Mouse (Mus musculus) embryonic facial prominence, embryonic 13.5 days (tissue): ENCODE data around the gene Cenpb. TPM values are rescaled to one million over a fixed set of nuclear protein-coding genes. Genes with fewer than 3 reads are reported as not detected.

Experiments used
- polyA plus RNA-seq: library from polyadenylated mRNA; unstranded; fragments of >200 nt; fragmentation: Nextera tagmentation; extraction: Ambion mirVana; gene quantifications from 2 replicates; pipeline ENCODE4 v1.2.1, GENCODE M21; 2015

Cenpb gene
- polyA plus RNA-seq, 1 experiment from 2014 or later, result 12.3 TPM

Other genes starting within 250 kb of the Cenpb start
- 35.4 and 42.7 TPM in 2 replicates for gene Gfra4, start 137.0 kb downstream of the Cenpb start, polyA plus RNA-seq
- gene Adam33, start 116.3 kb downstream of the Cenpb start, polyA plus RNA-seq, result 30.0 and 31.9 TPM in 2 replicates
- 0.07 and 0.18 TPM in 2 replicates for gene Siglec1, start 93.3 kb downstream of the Cenpb start, polyA plus RNA-seq
- 18.2 TPM in 2 replicates for gene Hspa12b, start 52.8 kb downstream of the Cenpb start, polyA plus RNA-seq
- gene Gm11037, start 46.6 kb downstream of the Cenpb start, polyA plus RNA-seq, result not detected in 2 replicates
- 67.5 and 71.4 TPM in 2 replicates for gene 1700037H04Rik, start 20.0 kb downstream of the Cenpb start, polyA plus RNA-seq
- gene Cdc25b, start 6.9 kb upstream of the Cenpb start, polyA plus RNA-seq, result 53.8 and 57.5 TPM in 2 replicates
- gene Spef1, start 7.2 kb upstream of the Cenpb start, polyA plus RNA-seq, result 4.4 and 5.1 TPM in 2 replicates
- gene Ap5s1, start 27.0 kb upstream of the Cenpb start, polyA plus RNA-seq, result 26.4 and 28.5 TPM in 2 replicates
- gene Mavs, start 54.0 kb upstream of the Cenpb start, polyA plus RNA-seq, result 15.9 and 16.1 TPM in 2 replicates
- gene Pank2, start 82.4 kb upstream of the Cenpb start, polyA plus RNA-seq, result 43.3 and 45.7 TPM in 2 replicates
- 10.8 and 11.0 TPM in 2 replicates for gene Rnf24, start 172.8 kb upstream of the Cenpb start, polyA plus RNA-seq